Mouse (Mus musculus) CH12.LX (cell line): Measurements from ENCODE around the gene Dip2b.

Experiments used
- CTCF ChIP-seq, 2 experiments: IDR thresholded peaks in 1 of 2; conservative IDR thresholded peaks in 1 of 2; 2 replicates each; pipeline ENCODE4 v1.5.1; 2011 to 2012; ENCODE audit warnings: low read depth in 2 of 2, low read length in 2 of 2, improper control_type of control experiment in 1 of 2, inconsistent platforms in 1 of 2, mild to moderate bottlenecking in 1 of 2, moderate library complexity in 1 of 2
- E2F4 ChIP-seq: IDR thresholded peaks from 2 replicates; pipeline ENCODE4 v1.6.1; 2011; ENCODE audit warnings: low read depth, low read length, improper control_type of control experiment; ENCODE audit not compliant: insufficient replicate concordance
- EP300 ChIP-seq: IDR thresholded peaks from 2 replicates; pipeline ENCODE4 v1.6.1; 2011; ENCODE audit warnings: low read length, improper control_type of control experiment
- HCFC1 ChIP-seq: IDR thresholded peaks from 2 replicates; pipeline ENCODE4 v1.6.1; 2012; ENCODE audit warnings: low read depth, mild to moderate bottlenecking, inconsistent platforms, low read length, improper control_type of control experiment
- JUND ChIP-seq: conservative IDR thresholded peaks from 2 replicates; pipeline ENCODE4 v1.6.1; 2011; ENCODE audit warnings: low read depth, low read length, improper control_type of control experiment
- KAT2A ChIP-seq: IDR thresholded peaks from 2 replicates; pipeline ENCODE4 v1.6.1; 2012; ENCODE audit warnings: low read length, improper control_type of control experiment, inconsistent platforms; ENCODE audit not compliant: insufficient replicate concordance
- MAX ChIP-seq: IDR thresholded peaks from 2 replicates; pipeline ENCODE4 v1.6.1; 2011; ENCODE audit warnings: low read length, improper control_type of control experiment
- NELFE ChIP-seq: IDR thresholded peaks from 2 replicates; pipeline ENCODE4 v1.6.1; 2011; ENCODE audit warnings: low read depth, low read length, improper control_type of control experiment
- POLR2A ChIP-seq: IDR thresholded peaks from 2 replicates; pipeline ENCODE4 v1.6.1; 2011; ENCODE audit warnings: low read depth, mild to moderate bottlenecking, improper control_type of control experiment, low read length
- SIN3A ChIP-seq: IDR thresholded peaks from 2 replicates; pipeline ENCODE4 v1.6.1; 2012; ENCODE audit warnings: low read length, improper control_type of control experiment, inconsistent platforms
- TBP ChIP-seq: conservative IDR thresholded peaks from 2 replicates; pipeline ENCODE4 v1.6.1; 2011; ENCODE audit warnings: low read depth, low read length, improper control_type of control experiment
- ZKSCAN1 ChIP-seq: IDR thresholded peaks from 2 replicates; pipeline ENCODE4 v1.6.1; 2012; ENCODE audit warnings: low read depth, inconsistent platforms, low read length, improper control_type of control experiment, borderline replicate concordance
- ZNF384 ChIP-seq: IDR thresholded peaks from 2 replicates; pipeline ENCODE4 v1.6.1; 2012; ENCODE audit warnings: low read depth, low read length, improper control_type of control experiment, inconsistent platforms

DNA sequence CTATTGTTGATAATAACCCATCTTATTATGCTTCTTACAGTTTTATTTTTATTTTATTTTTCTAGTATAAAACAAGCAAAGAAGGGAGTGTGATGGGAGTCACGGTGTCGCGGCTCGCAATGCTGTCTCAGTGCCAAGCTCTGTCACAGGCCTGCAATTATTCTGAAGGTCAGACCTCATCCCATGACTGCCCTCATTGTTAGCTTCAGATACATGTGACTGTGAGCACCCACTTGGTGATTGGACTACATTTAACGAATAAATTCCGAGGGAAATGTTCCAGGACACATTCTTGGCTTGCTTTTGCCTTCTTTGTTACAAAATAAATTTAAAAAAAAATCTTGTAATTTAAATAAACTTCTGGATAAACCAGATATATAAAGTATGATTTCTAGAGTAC lies 129.3 kb downstream of the Dip2b start:
- TF ChIP-seq EP300 (no peak), NELFE (no peak), CTCF (conservative IDR thresholded peaks at IDR 0.05 in 1 of 2, IDR thresholded peaks at IDR 0.05 in 1 of 2; ENCODE audit: low read depth in 2 of 2, low read length in 2 of 2) (no peak), POLR2A (no peak), JUND (no peak), SIN3A (no peak), KAT2A (no peak), E2F4 (no peak), HCFC1 (no peak), TBP (no peak), ZNF384 (no peak), ZKSCAN1 (no peak), MAX (no peak)
